Mouse (Mus musculus): Measurements from ENCODE around the gene Caprin1.

DNA sequence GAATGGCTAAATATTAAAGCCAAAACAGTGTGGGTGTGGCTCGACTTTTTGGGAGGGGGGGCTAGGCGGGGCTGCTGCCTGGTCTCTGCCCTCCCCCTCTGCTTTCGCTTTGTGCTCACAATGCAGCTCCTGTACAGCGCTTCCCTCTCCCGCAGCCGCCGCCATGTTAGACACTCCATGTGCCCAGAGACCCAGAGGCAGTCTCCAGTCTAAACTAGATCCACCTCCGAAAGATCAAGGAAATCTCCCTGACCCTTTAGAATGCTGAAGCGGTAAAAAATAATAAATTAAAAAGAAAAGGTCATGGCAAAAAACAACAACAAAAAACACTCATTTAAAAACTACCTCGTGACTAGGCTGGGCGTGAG is 1.6 kb downstream of the Caprin1 start:
- no peak for TF ChIP-seq CTCF (IDR thresholded peaks at IDR 0.05; ENCODE audit: low read depth, low read length)
- TF ChIP-seq GATA2 (IDR thresholded peaks at IDR 0.05; ENCODE audit: borderline replicate concordance, low read depth, low read length) = no peak
